Mouse (Mus musculus) stomach, postnatal 0 days (tissue): ENCODE results near the gene 4933415F23Rik. TPM values are rescaled to one million over a fixed set of nuclear protein-coding genes. Genes with fewer than 3 reads are reported as not detected.

Source experiments
- ATAC-seq: fragments of 200-750 bp; cut with Nextera tagmentation; 2 replicates; pipeline ENCODE4 v1.8.0; 2017; ENCODE audit not compliant: low FRiP score, low TSS enrichment
- DNase-seq: peaks from one replicate; pipeline ENCODE4 v3.0.0-alpha.2; 2016; ENCODE audit warnings: low spot score
- H3K27ac ChIP-seq: fragments of 300-500 bp; sonication (generic); replicated peaks from 2 replicates; pipeline ENCODE4 v1.5.1; 2014; ENCODE audit warnings: mild to moderate bottlenecking, control low read depth
- H3K27me3 ChIP-seq: fragments of 300-500 bp; sonication (generic); 2 replicates; pipeline ENCODE4 v1.6.1; 2014; ENCODE audit warnings: low read length; ENCODE audit not compliant: control insufficient read depth, insufficient read depth
- H3K36me3 ChIP-seq: fragments of 300-500 bp; sonication (generic); 2 replicates; pipeline ENCODE4 v1.6.1; 2014; ENCODE audit warnings: low read length, mixed read lengths; ENCODE audit not compliant: control insufficient read depth, insufficient read depth
- H3K4me1 ChIP-seq: fragments of 300-500 bp; sonication (generic); replicated peaks from 2 replicates; pipeline ENCODE4 v1.6.1; 2014; ENCODE audit warnings: antibody characterized with exemption; ENCODE audit not compliant: control insufficient read depth, insufficient read depth
- H3K4me2 ChIP-seq: fragments of 300-500 bp; sonication (generic); replicated peaks from 2 replicates; pipeline ENCODE4 v1.6.1; 2014; ENCODE audit warnings: low read depth, mild to moderate bottlenecking, control low read depth, moderate library complexity
- H3K4me3 ChIP-seq: fragments of 300-500 bp; sonication (generic); 2 replicates; pipeline ENCODE4 v1.5.1; 2014; ENCODE audit warnings: low read depth, low read length, control low read depth
- H3K9ac ChIP-seq: fragments of 300-500 bp; sonication (generic); 2 replicates; pipeline ENCODE4 v1.6.1; 2014; ENCODE audit warnings: mild to moderate bottlenecking, low read length, control low read depth, mixed read lengths
- H3K9me3 ChIP-seq: fragments of 300-500 bp; sonication (generic); 2 replicates; pipeline ENCODE4 v1.6.1; 2016; ENCODE audit warnings: low read length; ENCODE audit not compliant: control insufficient read depth
- CTCF ChIP-seq: IDR thresholded peaks from 2 replicates; pipeline ENCODE4 v1.5.1; 2016; ENCODE audit warnings: antibody characterized with exemption, low read depth, mild to moderate bottlenecking, moderate library complexity
- EP300 ChIP-seq: optimal IDR thresholded peaks from 2 replicates; pipeline ENCODE3; 2016; ENCODE audit warnings: antibody characterized with exemption
- WGBS: fragments of 180-500 bp; shearing (Covaris S2); extraction: QIAGEN DNeasy Blood & Tissue Kit; methylation state at CpG from one replicate; pipeline ENCODE4 v1.1.7; 2014; 5-methylcytosine and 5-hydroxymethylcytosine counted together
- polyA plus RNA-seq: library from polyadenylated mRNA; unstranded; fragments of >200 nt; fragmentation: Nextera tagmentation; extraction: Ambion mirVana; gene quantifications from 2 replicates; pipeline ENCODE4 v1.2.1, GENCODE M21; 2015

The 4933415F23Rik gene
- polyA plus RNA-seq, 1 experiment from 2014 or later, result not detected

GRCm38 (mm10) chr1:23097996-23098395, 4.1 kb downstream of the 4933415F23Rik start:
- Histone ChIP-seq H3K9ac (no peak overlapping the region), H3K36me3 (no peaks in the 10 kb centered on the region), H3K4me1 (no peaks in the 10 kb centered on the region), H3K9me3 (no peaks in the 10 kb centered on the region), H3K27ac (no peak overlapping the region), H3K4me2 (no peak overlapping the region), H3K27me3 (no peaks in the 10 kb centered on the region), H3K4me3 (no peak overlapping the region)
- no peak for DNase-seq
- ATAC-seq, result no peak
- WGBS, result 72% methylated on average over 4 of the region's 4 CpGs
- TF ChIP-seq CTCF (no peak), EP300 (no peak)

DNA sequence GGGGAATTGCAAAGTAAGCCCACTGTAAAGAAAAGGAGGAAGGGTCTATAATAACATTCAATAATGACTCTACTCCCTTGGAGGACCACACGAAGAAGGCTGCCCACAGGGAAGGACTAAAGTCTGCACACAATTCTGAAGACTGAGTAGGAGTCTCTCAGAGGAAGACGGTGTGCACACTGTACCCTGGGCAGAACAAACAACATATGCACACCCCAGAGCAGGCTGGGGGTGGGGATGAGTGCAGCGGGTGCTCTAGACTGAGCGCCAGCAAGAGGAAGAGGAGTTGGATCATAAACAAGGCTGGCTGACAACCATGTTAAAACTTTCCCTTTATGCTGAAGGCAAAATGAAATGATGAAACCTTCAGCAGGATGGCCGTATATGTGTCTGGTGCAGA, 34.3 kb downstream of the 4933415F23Rik start:
- DNase-seq, result no peak
- 82% methylated on average over 5 of the region's 5 CpGs for WGBS
- H3K36me3 ChIP-seq, result no peaks in the 10 kb centered on the region
- no peaks in the 10 kb centered on the region for H3K27me3 ChIP-seq
- H3K9ac ChIP-seq, result no peak overlapping the region
- no peak overlapping the region for H3K4me2 ChIP-seq
- no peak overlapping the region for H3K27ac ChIP-seq
- TF ChIP-seq EP300 (no peak), CTCF (no peak)
- H3K4me1 ChIP-seq, result no peaks in the 10 kb centered on the region
- H3K4me3 ChIP-seq, result no peak overlapping the region
- no peaks in the 10 kb centered on the region for H3K9me3 ChIP-seq
- ATAC-seq, result no peak

GRCm38 (mm10) chr1:23064717-23065475, 37.2 kb downstream of the 4933415F23Rik start:
- H3K27ac ChIP-seq, result no peak overlapping the region
- WGBS, result 26% methylated on average over 4 of the region's 4 CpGs
- DNase-seq, result no peak

GRCm38 (mm10) chr1:23063946-23064345, 38.1 kb downstream of the 4933415F23Rik start:
- TF ChIP-seq CTCF (no peak), EP300 (no peak)
- Histone ChIP-seq H3K9ac (no peak overlapping the region), H3K4me1 (no peaks in the 10 kb centered on the region), H3K27ac (no peak overlapping the region), H3K4me2 (no peak overlapping the region), H3K9me3 (no peaks in the 10 kb centered on the region), H3K27me3 (no peaks in the 10 kb centered on the region), H3K36me3 (no peaks in the 10 kb centered on the region), H3K4me3 (no peak overlapping the region)
- WGBS, result 58% methylated on average over 2 of the region's 2 CpGs
- ATAC-seq (no peak), DNase-seq (no peak)

More at GRCm38 (mm10) chr1:23064717-23065475, 37.2 kb downstream of the 4933415F23Rik start:
- Histone ChIP-seq H3K4me1 (no peaks in the 10 kb centered on the region), H3K4me2 (no peak overlapping the region), H3K27me3 (no peaks in the 10 kb centered on the region), H3K9ac (no peak overlapping the region), H3K36me3 (no peaks in the 10 kb centered on the region), H3K4me3 (no peak overlapping the region), H3K9me3 (no peaks in the 10 kb centered on the region)
- TF ChIP-seq CTCF (no peak), EP300 (no peak)
- no peak for ATAC-seq

DNA sequence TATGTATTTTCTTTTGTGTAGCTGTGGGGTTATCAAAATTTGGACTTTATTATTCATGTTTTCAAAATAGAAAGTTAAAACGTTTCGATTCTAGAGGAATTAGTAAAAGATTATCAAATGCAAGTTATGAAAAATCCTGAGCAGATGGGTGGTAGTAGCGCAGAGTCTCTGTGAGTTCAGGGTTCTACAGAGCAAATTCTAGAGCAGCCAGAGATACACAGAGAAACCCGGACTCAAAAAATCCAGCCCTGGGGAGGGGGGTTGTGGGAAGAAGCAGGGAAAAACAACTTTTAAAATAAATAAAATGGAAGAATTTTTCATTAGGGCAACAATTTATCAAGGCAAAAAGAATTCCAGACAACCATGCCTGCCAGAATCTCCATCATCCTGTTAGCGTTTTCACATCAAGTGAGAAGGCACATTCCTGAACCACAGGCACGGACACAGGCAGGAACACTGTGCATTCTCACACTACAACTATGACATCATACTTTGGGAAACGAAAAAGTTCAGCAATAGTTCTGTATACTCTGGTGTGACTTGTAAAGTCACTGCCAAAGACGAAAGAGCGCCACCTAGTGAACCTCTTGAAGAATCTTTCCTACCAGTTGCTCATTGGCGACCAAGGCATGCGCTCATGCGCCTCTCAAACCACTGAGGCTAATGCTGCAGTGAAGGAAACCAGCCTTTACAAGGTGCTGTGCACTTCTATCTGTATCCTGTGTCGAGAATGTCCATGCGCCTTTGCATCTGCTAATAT, 40.3 kb downstream of the 4933415F23Rik start:
- Histone ChIP-seq H3K27ac (no peak overlapping the region), H3K4me1 (no peaks in the 10 kb centered on the region), H3K36me3 (no peaks in the 10 kb centered on the region), H3K9me3 (no peaks in the 10 kb centered on the region), H3K4me3 (no peak overlapping the region), H3K27me3 (no peaks in the 10 kb centered on the region), H3K9ac (no peak overlapping the region), H3K4me2 (no peak overlapping the region)
- ATAC-seq, result peak; percentile 89
- TF ChIP-seq EP300, result no peak
- TF ChIP-seq CTCF, result peak; percentile 81
- DNase-seq, result peak; percentile 53
- 20% methylated on average over 14 of the region's 14 CpGs for WGBS

DNA sequence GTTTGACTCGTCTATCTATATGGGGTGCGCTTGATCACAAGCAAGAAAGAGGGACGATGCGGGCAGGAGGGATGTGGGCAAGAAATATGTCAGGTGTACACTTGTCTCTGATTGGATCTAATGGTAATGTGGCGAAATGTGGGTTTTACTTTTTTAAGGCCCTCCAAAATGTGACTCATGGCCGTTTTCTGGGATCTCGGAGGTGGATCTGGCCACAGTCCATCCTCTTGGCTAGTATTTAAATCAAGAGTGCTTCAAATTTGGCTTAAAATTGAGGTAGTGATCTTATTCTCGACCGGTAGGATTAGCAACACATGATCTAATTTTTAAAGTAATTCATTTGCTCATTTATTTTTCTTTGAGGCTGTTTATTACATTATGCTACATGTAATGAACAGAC, 42.0 kb downstream of the 4933415F23Rik start:
- TF ChIP-seq CTCF, result no peak
- no peak for TF ChIP-seq EP300
- H3K9ac ChIP-seq, result no peak overlapping the region
- no peak overlapping the region for H3K4me2 ChIP-seq
- no peaks in the 10 kb centered on the region for H3K9me3 ChIP-seq
- no peak overlapping the region for H3K27ac ChIP-seq
- ATAC-seq (no peak), DNase-seq (no peak)
- H3K36me3 ChIP-seq, result no peaks in the 10 kb centered on the region
- H3K4me1 ChIP-seq, result no peaks in the 10 kb centered on the region
- 82% methylated on average over 9 of the region's 9 CpGs for WGBS
- no peak overlapping the region for H3K4me3 ChIP-seq
- no peaks in the 10 kb centered on the region for H3K27me3 ChIP-seq
